Mouse (Mus musculus) gastrocnemius, postnatal 36 days (tissue): ENCODE measurements at regions not wholly inside any gene's neighbourhood (a gene's known extent, or its start where the extent isn't known, plus 50 kb on each side); places are given as distances from the start of the nearest gene placed in this dataset.

Source experiments
- DNase-seq, 2 experiments: peaks; one replicate each; pipeline ENCODE4 v3.0.0; 2022
- intact Hi-C: fragments of 180-260 bp; cut with DNase I; formaldehyde crosslinking; loops from one replicate; pipeline ENCODE4 v1.15.1; 2025

DNA sequence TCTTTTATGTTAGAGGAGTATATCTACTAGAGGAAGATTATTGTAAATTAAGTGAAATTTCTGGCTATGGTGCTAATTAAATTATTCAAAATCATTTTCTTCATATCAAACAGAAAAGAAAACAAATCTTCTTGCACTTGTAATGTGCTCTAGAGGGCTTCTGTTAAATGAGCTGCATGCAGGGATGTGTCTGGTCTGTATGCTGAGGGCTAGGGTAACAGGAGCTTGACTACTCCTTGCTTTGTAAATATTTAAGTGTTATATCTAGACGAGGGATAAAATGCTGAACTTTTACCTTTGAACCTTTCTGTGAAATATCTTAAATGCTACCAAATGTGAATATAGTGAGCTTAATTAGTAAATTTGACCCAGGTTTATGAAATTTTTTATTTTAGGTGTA lies 354.9 kb upstream of the Tmem161b start:
- DNase-seq: no peak
- intact Hi-C loops: no loop called here

DNA sequence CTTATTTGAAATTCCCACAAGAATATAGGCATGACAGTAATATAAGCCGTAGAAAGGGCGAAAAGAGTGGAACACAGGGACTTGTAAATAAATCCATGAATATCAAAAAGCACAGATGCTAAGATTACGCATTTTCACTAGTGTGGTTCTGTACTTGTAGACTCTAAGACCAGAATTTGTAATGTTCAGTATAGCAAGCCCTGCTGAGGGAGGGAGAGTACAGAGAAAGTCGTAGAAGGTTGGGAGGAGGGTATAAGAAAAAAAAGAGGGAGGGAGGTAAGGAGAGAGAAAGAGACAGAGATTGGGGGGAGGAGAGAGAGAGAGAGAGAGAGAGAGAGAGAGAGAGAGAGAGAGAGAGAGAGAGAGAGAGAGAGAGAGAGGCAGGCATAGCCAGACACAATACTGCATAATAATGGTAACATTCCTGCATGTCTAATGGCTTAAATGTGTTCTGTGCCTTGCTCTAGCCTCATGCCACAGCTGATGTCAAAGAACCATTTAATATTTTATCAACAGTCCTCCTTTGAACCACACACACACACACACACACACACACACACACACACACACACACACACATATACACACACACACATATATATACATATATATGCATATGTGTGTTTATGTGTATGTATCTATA lies 354.1 kb upstream of the Tmem161b start:
- intact Hi-C loops: no loop called here
- DNase-seq: no peak

DNA sequence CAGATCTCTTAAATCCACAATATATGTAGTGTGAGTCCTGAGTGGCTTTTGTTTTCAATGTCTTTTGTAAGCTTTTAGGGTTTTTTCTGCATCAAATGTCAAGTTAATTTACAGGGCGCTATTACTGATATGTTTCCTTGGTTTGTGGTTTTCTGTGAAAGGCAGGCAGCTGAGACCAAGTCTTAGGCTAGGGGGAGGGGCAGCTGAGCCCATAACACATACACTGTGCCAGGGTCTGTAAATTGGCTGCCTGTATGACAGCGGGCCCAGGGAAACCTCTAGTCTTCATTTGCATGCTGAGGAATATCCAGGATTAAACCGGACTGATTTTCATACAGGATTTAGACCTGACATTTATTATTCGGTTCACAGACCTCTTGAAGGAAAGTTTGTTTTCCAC lies 353.2 kb upstream of the Tmem161b start:
- no peak for DNase-seq
- intact Hi-C loops: no loop called here

DNA sequence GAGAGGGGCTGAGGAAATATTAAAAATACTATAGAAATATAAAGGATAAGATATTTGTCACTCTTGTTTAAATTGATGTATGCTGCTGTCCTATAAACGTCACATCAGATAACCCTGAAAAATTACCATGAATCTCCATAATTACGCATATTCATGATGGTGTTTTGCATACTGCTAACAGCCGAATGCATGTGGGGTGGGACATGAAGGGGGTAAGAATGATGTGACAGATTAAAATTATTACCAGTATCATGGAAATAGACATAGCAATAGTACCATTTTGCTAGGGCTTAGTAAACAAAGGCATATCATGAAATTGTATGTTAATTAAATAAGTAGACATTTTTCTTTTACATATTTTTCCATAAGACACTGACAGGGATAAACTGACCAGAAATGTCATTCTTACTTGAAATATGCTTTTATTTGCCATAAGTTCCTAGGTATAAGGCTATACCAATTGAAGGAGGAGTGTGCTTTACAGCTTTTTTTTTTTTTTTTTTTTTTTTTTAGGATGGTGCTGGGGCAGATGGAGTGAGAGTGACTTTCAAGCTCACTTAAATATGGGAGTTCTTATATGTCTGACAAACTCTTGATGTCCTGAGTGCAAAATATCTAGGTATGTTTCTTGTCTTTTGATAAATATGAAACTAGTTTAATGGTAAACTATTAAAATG lies 349.8 kb upstream of the Tmem161b start:
- intact Hi-C loops: no loop called here

DNA sequence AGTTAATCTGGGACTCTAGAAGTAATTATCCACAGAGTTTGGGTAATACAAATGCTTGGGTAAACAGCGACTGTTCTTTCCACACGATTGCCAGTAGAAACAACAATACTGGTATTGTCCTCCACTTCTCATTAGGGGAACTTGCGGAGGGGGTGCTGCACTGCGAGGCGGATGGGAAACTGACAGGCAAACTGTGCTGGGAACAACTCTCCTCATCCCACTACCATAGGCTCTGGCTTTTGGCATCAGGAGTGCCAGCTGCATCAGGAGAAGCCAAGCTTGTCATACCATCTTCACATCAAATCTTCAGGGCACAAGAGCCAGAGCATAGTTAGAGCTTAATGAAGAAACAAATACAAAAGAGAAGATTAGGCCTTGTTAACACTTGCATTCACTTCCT lies 349.2 kb upstream of the Tmem161b start:
- DNase-seq: no peak

More for the DNA sequence above, 349.8 kb upstream of the Tmem161b start:
- no peak for DNase-seq

DNA sequence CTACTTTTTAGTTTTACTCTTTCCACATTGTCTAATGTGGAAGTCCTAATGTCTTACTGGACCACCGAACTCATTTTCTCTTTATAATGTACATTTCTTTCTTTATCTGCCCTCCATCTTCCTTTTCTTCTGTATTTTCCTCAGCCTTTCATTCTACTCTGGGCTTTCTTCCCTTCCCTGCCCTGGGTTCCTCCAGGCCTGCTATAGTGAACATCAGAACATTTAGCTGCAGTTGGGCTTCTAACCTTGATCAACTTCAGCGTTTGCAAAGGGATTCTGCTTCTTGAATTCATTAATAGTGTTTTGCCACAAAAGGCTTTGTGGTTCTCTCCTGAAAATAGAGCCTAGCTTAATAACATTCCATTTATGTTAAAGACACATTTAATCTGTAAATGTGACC lies 342.5 kb upstream of the Tmem161b start:
- intact Hi-C loops: no loop called here
- DNase-seq: no peak

More for the DNA sequence above, 349.2 kb upstream of the Tmem161b start:
- intact Hi-C loops: no loop called here

DNA sequence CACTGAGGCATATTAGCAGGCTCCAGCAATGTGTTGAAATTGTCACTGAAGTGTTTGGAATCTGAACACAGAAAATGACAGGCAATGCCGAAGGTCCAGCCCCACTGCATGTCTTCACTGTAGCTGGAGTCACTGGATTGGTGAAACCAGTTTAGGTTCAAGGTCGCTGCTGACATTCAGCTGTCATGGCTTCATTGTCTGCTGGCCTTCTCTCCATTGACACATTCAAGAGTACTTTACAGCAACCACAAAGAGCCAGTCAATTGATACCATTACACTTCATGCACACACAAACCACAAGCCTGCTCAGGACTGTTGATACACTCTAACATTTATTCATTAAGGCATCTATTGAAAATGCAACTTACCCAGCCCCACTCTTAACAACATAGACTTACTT lies 341.8 kb upstream of the Tmem161b start:
- DNase-seq: no peak
- intact Hi-C loops: no loop called here

DNA sequence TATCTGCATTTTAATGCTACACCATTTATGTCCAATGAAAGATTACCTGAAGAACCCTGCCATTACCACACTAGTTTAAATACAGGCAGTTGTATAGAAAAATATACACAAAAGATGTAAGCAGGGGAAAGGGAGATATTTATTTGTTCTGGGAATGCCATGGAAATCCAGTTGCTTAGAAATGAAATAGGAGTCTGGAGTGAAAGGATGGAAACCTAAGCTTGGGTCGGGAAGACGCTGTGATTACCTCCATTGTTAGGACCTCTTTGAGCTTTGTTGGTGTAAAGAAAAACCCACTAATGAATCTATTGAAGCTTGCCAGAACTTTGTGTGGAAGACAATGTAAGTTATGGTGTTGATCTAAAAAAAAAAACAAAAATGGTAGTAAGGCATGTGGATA lies 341.3 kb upstream of the Tmem161b start:
- DNase-seq: no peak
- intact Hi-C loops: no loop called here

DNA sequence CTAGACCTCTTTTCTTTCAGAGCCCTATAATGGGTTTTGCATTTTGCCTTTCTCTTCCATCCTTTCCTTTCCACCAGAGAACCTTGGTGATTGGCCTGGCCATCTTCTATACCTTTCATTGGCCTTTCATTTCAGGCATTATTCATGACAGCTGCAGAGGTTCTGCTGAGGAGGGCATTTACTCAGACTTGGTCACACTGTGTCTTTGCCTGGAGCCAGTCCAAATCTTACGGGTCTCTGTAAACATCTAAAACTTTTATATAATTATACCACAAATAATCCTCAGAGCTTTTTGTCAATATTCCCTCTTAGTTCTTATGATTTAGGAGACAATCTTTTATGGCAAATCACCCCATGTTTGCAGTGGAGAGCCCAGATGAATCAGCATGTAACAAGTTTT lies 339.3 kb upstream of the Tmem161b start:
- intact Hi-C loops: no loop called here
- DNase-seq: no peak

DNA sequence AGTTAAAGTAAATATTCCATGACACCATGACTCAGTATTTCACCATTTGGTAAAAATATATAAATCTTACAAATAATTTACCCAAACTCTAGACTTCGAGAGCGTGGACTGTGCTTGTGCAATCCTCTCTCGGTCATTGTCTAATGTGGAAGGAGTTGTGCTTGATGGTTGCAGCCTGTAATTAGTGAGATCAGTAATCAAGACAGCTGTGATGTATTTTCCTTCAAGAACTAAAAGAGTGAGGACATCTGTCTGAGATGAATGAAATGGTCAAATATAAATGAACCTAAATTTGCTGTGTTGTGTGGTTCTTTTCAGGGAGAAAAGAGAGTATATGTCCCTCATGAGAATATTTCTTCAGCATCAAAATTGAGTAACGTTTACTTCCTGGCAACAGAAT lies 338.3 kb upstream of the Tmem161b start:
- DNase-seq: no peak
- intact Hi-C loops: no loop called here

DNA sequence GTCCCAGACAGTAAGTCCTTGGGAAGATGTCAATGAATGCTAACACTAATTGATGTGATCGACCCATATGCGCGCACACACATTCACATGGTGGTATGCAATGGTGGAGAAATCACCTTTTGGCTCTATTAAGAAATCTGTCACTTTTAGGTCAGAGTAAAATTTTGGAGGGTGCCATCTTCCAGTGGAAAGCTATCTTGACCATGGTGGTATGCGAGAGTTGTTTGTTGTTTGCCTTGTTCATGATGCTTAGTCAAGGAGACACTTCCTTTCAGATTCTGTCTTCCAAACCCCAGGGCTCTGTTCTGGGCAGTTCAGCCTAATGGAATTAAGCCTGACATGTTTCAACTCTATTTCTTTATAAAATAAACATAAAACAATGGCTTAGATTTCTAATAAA lies 337.9 kb upstream of the Tmem161b start:
- intact Hi-C loops: no loop called here
- no peak for DNase-seq

DNA sequence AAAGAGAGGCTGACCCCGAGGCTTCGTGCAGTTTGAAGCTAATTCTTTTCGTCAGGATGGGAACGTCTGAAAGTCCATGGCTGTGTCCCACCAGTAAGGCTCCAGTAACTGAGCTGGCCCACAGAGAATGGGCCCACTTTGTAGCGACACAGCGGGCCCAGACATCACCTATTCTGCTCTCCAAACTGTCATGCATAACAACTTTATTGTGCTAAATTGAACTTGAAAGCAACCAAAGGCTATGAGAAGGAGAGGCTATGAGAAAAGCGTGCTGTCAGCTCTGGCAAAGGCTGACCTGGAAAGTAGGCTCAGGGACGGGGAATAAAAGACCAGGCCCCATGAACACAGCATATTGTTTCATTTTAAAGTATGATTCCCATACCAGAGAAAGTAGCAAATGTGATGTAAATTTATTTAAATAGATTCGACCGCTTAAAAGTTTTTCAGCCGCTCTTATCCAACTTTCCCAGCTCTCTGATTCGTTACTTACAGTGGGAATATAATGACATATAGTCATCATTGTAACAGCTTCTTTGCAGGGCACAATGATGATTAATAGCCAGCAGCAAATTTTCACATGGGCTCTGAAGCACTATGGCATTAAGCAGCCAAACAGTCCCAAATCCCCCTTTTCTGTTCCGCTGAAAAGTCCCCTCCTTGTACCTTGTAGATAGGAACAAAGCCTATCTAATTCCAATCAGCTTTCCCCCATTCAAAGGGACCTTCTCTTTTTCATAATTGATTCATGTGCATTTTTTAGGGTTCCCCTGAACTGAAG lies 337.1 kb upstream of the Tmem161b start:
- intact Hi-C loops: no loop called here
- no peak for DNase-seq

DNA sequence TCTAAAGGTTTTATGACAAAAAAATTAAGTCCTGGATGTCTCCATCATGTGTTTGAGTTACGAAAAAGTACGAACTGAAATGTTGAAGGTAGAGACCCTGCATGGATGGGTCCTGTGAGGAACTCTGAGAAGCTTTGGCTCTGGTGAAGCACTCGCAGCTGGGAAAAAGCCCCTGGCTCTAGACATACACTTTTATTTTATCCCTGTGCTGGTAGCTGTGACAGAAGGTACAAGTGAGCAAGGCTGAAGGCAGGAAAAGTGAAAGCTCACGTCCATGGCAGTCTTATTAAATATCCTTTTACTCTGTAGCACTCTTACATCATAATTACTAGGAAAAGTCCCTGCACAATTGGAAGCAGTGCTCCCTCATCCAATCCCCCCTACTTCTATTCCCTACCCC lies 336.4 kb upstream of the Tmem161b start:
- no peak for DNase-seq
- intact Hi-C loops: no loop called here

DNA sequence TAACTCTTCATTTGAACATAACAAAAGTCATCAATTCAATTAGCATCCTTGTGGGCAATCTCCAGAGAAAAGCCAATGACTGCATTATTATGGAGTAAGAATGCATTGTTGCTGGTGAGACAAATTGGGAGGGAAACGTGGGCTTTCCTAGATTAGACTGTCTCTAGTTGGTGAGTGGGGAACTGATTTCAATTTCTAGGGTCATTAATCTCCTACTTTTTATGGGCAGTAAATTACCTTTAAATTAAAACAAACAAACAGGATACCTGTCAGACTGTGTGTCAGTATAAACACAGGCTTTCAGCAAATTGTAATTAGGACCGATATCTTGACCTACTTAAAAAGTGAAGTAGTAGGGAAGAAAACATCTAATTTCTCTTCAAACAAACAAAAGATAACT lies 307.4 kb upstream of the Tmem161b start:
- no peak for DNase-seq
- intact Hi-C loops: no loop called here

DNA sequence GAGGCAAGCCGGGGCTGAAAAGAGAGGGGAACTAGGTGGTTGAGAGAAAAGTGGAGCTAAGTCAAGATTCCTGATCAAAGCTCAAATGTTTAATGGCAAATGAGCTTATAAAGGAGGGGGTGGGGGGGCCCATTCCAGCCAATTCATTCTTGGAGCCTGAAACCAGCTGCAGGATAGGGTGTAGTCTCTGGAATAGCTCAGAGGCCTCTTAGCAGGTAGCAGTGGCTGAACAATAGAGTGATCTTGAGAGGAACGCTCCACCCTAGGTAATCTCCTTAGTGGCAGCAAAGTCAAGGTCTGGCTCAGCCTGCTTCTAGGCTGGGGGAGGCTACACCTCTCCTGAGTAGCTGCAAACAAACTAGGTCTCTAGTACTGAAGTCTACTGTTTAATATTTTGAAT lies 289.3 kb upstream of the Tmem161b start:
- intact Hi-C loops: no loop called here
- DNase-seq: no peak

DNA sequence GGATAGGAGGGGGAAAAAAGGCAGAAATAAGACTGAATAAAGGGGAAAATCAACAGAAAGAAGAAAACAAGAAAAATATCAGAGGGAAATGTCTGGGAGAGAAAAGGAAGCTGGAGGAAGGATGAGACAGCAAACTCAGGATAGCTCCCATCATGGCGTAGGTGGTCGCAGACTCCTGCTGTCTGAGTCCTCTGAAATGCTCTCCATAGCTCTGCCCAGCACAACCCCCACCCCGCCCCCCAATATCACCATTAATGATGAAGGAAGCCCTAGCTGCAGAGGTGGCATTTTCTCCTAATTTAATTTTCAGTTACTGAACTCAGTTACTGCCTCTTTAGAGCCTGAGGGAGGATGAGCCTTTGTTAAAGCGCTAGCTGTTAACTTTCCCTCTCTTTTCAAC lies 275.6 kb upstream of the Tmem161b start:
- DNase-seq: no peak
- intact Hi-C loops: no loop called here

DNA sequence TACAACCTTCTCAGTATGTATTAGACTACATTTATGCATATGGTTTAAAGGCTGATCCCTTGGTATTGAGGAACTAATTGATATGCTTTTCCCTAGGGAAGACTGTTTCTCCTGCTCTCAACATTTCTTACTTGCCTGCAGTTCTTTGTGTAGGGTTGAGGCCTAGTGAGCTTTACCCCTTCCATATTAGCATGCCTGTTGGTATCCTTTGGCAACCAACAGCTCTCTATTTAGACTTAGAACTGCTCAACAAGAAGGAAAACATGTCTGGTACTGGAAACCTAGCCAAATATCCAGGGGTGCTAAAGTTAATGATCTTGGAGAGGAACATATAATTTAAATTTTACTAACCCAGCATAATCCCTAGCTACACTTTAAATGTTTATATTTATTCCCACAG lies 270.9 kb upstream of the Tmem161b start:
- DNase-seq: no peak
- intact Hi-C loops: no loop called here

DNA sequence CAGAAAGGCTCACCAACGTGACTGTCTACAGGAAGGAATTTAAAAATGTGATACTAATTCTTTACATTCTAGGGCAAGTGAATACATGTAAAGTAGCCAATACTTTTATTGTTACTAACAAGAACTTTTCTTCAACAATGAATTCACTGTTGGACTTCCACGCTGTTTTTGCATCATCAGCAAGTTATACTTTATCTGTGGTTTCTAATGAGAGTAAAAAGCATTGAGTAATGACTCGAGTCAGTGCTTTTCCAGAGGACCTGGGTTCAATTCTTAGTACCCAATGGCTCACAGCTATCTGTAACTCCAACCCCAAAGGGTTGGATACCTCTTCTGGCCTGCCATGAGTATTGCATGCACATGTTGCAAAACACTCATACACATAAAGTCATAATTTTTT lies 270.3 kb upstream of the Tmem161b start:
- intact Hi-C loops: no loop called here

DNA sequence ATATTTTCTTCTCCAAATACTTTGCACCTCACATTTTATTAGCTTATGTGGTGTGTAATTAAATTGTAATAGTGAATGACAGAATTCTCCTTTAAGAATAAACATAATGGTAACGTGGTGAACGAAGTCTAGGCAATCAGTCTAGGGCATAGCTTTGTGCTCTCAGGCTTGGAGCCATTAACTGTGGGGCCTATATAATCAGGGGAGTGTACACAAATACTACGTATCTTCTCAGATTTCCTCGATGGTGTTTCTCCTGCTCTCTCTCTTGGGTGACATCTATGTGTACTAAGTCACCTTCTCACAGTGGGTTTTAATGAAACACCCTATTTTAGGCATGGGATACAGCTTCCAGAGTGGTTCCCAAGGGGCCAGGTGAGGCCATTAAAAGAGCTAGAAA lies 269.7 kb upstream of the Tmem161b start:
- intact Hi-C loops: no loop called here

More for the DNA sequence above, 270.3 kb upstream of the Tmem161b start:
- no peak for DNase-seq

DNA sequence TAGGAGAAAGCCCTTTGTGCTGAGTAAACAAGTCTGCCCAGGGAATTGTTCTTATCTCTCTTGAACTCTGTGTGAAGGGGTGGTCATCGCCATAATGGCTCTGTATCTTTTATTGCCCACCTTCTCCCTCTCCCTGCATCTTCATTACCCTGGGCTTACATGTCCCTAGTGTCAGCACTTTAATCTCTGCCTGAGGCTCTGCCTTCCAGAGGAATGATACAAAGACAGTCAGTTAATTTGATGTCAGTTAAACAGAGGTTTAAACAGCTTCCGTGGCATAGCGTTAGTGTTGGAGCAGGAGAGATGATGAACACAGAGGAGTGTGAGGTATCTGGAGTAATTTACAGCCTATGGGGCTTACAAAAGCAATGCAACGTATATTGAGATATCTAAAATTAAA lies 269.2 kb upstream of the Tmem161b start:
- intact Hi-C loops: no loop called here
- no peak for DNase-seq

More for the DNA sequence above, 269.7 kb upstream of the Tmem161b start:
- no peak for DNase-seq

DNA sequence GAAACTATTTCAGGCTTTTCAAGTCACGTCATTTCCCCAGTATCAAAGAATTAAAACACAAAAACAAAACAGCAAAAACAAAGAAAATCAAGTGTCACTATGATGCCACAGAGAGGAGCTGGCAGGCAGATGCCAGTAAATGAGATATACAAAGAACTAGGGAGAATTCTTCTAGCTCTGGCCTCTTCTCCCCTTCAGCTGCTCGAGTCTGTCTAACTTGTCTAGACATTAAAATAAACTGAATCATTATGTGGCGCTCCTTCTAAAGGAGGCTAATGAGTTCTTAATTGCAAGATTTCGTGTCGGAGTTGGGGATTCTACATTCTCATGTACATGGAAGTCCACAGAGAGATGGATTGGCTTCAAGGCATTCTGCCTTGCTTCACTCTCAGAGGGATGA lies 266.4 kb upstream of the Tmem161b start:
- no peak for DNase-seq
- intact Hi-C loops: no loop called here

DNA sequence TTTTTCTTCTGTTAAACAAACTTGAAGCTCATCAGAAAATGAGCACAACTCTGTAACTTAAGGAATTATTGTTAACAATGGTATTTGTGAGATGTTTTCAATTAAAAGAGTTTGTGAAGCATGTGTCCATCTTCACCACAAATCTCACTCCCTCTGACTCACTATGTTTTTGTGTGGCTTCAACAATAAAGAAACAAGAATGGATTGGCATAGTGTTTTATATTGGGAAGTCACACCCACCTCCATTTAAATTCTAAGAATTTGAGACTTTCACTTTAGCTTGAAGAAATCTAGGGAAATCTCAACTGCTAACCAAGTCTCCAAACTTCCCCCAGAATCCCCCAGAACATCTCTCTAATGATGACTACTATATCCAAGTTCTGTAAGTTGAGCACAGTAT lies 243.6 kb upstream of the Tmem161b start:
- intact Hi-C loops: loop anchor here (5.0 kb wide), 1 partner anchor 236 kb away; no protein-coding TSS in a partner anchor
- DNase-seq: no peak
